Mouse (Mus musculus): ENCODE measurements at regions not wholly inside any gene's neighbourhood (a gene's known extent, or its start where the extent isn't known, plus 50 kb on each side); places are given as distances from the start of the nearest gene placed in this dataset.

DNA sequence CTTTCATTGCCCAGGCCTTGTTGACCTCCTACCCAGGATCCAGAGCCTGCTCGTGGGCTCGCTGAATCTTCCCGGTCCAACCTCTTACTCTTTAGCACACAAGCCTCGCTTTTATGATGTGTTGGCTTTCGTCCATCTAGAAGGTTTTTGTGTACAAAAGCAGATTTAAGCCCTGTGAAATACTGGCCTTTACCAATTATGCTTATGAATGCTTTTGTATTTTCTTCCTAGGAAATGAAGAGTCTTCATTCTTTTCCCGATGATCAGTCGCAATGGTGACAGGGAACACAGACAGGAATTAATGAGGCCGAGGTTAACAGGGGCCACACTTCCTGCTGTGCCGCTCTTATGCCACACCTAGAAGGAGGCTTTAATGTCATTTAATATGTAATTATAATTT, 227.4 kb upstream of the Gadl1 start:
- Histone ChIP-seq H3K9me3 (replicated peaks) (peaks cover 11% of the 10 kb centered on the region), H3K36me3 (no peaks in the 10 kb centered on the region), H3K27me3 (replicated peaks) (no peaks in the 10 kb centered on the region), H3K4me2 (no peak overlapping the region), H3K27ac (ENCODE audit: poor library complexity, severe bottlenecking) (peak overlapping the region; percentile 55; the same call in 1 of the 2 replicates), H3K9ac (no peak overlapping the region), H3K4me3 (no peak overlapping the region), H3K4me1 (replicated peaks) (peaks cover 13% of the 10 kb centered on the region)
- no peak for ATAC-seq (ENCODE audit: insufficient number of reproducible peaks, low FRiP score)
- 70% methylated on average over 9 of the region's 9 CpGs for WGBS

DNA sequence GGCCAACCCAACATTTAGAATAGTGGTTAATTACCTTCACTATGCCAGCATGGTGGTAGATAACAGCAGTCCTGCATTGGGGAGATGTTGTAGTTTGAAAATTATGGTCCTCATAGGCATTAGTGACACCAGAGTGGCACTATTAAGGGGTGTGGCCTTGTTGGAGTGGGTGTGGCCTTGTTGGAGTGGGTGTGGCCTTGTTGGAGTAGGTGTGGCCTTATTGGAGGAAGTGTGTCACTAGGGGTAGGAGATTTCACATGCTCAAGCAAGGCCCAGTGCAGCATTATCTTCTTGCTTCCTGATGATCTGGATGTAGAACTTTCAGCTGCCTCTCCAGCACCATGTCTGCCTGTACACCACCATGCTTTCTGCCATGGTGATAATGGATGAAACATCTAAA, 225.3 kb upstream of the Gadl1 start:
- no peak for ATAC-seq (ENCODE audit: insufficient number of reproducible peaks, low FRiP score)
- Histone ChIP-seq H3K27ac (ENCODE audit: poor library complexity, severe bottlenecking) (no peak overlapping the region), H3K4me2 (no peak overlapping the region), H3K9ac (no peak overlapping the region), H3K4me1 (replicated peaks) (peaks cover 13% of the 10 kb centered on the region), H3K4me3 (no peak overlapping the region), H3K9me3 (replicated peaks) (peaks cover 7% of the 10 kb centered on the region; the same call in 1 of the 2 replicates), H3K36me3 (no peaks in the 10 kb centered on the region), H3K27me3 (replicated peaks) (no peaks in the 10 kb centered on the region)

DNA sequence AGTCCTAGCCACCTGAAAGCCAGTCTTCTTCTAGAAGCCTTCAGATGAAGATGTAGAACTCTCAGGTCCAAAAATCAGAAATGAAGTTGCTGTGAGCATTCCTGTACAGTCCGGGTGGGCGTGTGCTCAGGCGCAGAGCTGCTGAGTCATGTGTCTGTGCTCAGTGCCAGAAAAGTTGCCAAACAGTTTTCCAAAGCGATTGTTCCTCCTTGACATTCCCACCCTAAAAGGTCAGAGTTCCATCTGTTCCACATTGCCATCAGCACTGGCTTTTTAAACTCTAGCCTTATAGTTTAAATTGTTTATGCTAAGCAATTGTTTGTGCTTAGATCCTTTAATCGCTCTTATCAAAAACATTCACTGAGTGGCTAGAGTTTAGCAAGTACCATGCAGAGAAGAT, 222.7 kb upstream of the Gadl1 start:
- no peak overlapping the region for H3K4me3 ChIP-seq
- no peak for ATAC-seq (ENCODE audit: insufficient number of reproducible peaks, low FRiP score)
- 85% methylated on average over 5 of the region's 5 CpGs for WGBS
- peaks cover 7% of the 10 kb centered on the region; the same call in 1 of the 2 replicates for H3K9me3 ChIP-seq (replicated peaks)
- H3K9ac ChIP-seq: no peak overlapping the region
- no peaks in the 10 kb centered on the region for H3K36me3 ChIP-seq
- no peak overlapping the region for H3K27ac ChIP-seq (ENCODE audit: poor library complexity, severe bottlenecking)
- no peaks in the 10 kb centered on the region for H3K27me3 ChIP-seq (replicated peaks)
- no peak overlapping the region for H3K4me2 ChIP-seq
- 0 out of 2 replicates have a peak, but pooled peaks cover 5% of the 10 kb centered on the region for H3K4me1 ChIP-seq (replicated peaks)

DNA sequence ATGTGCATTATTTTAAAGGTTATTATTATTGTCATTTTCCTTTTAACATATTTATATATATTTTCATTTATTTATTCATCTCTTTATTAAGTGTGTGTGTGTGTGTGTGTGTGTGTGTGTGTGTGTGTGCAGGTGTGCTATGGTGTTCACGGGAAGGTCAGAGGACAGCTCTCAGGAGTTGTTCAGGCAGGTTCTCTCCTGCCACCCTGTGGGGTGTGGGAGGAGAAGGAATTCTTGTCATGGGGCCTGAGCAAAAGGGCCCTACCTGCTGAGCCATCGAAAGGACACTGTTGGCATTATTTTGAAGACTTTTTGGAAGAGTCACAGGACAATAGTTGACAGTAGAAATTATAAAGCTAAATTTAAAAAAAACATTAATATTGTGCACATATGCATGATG, 216.4 kb upstream of the Gadl1 start:
- Histone ChIP-seq H3K9ac (no peak overlapping the region), H3K4me1 (replicated peaks) (0 out of 2 replicates have a peak, but pooled peaks cover 5% of the 10 kb centered on the region), H3K36me3 (no peaks in the 10 kb centered on the region), H3K9me3 (replicated peaks) (no peaks in the 10 kb centered on the region), H3K4me2 (no peak overlapping the region), H3K27ac (ENCODE audit: poor library complexity, severe bottlenecking) (no peak overlapping the region), H3K27me3 (replicated peaks) (no peaks in the 10 kb centered on the region), H3K4me3 (no peak overlapping the region)
- no peak for ATAC-seq (ENCODE audit: insufficient number of reproducible peaks, low FRiP score)
- 52% methylated on average over 2 of the region's 2 CpGs for WGBS

DNA sequence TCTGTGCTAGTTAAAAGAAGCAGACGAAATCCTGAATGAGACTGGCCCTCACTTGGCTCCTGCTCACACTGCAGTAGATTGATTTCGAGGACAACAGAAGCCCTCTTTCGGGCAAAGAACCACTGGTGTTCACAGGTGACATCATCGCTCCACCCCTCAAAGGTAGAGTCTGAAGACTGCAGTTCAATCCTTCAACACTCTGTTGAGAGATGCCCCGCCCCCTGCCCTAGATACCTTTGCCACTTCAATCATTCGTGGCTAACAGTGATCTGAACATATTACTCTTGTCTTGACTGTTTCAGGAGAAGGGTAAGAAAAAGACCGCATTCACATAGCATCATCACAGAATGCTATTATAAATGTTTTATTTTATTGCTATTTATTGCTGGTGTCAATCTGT, 205.5 kb upstream of the Gadl1 start:
- 80% methylated on average over 7 of the region's 7 CpGs for WGBS
- Histone ChIP-seq H3K27ac (ENCODE audit: poor library complexity, severe bottlenecking) (no peak overlapping the region), H3K4me2 (no peak overlapping the region), H3K36me3 (no peaks in the 10 kb centered on the region), H3K4me3 (no peak overlapping the region), H3K9ac (no peak overlapping the region), H3K9me3 (replicated peaks) (no peaks in the 10 kb centered on the region), H3K27me3 (replicated peaks) (no peaks in the 10 kb centered on the region), H3K4me1 (replicated peaks) (peaks cover 8% of the 10 kb centered on the region)
- no peak for ATAC-seq (ENCODE audit: insufficient number of reproducible peaks, low FRiP score)

DNA sequence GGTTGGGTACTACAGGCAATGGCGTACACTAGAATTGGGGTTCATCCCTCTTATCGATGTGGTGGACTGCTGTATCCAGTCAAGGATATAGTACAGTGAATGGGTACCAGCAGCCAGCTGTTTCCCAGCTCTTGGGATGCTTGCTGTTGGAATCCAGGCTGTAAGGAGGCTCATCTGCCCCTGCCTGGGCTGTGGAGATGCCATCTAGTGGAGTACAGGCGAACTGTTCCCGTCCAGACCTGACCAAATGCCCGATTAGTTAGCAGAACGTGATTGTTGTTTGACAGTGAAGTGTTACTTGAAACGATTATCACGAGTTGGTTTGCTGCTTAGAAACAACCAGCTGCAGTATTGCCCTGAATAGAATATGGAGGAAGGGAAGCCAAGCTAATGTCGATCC, 205.0 kb upstream of the Gadl1 start:
- WGBS: 32% methylated on average over 9 of the region's 9 CpGs
- H3K27ac ChIP-seq (ENCODE audit: poor library complexity, severe bottlenecking): no peak overlapping the region
- no peak overlapping the region for H3K9ac ChIP-seq
- no peaks in the 10 kb centered on the region for H3K27me3 ChIP-seq (replicated peaks)
- no peaks in the 10 kb centered on the region for H3K36me3 ChIP-seq
- peaks cover 8% of the 10 kb centered on the region for H3K4me1 ChIP-seq (replicated peaks)
- no peak overlapping the region for H3K4me3 ChIP-seq
- no peak for ATAC-seq (ENCODE audit: insufficient number of reproducible peaks, low FRiP score)
- H3K9me3 ChIP-seq (replicated peaks): no peaks in the 10 kb centered on the region
- no peak overlapping the region for H3K4me2 ChIP-seq

DNA sequence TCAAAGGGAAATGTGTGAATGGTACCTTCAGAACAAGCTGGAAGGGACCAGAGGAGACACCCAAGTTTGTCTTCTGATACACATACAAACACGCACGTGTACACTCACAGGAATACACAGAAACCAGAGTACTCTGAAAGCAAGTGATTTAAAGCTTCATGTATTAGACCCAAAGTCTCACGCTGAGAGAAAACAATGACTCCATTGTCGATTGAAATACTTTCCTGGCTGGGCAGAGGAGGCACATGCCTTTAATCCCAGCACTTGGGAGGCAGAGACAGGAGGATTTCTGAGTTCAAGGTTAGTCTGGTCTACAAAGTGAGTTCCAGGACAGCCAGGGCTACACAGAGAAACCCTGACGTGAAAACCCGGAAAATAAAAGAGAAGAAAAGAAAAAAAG, 203.5 kb upstream of the Gadl1 start:
- no peak overlapping the region for H3K4me3 ChIP-seq
- no peaks in the 10 kb centered on the region for H3K36me3 ChIP-seq
- H3K27me3 ChIP-seq (replicated peaks): no peaks in the 10 kb centered on the region
- WGBS: 81% methylated on average over 6 of the region's 6 CpGs
- no peak overlapping the region for H3K4me2 ChIP-seq
- no peak overlapping the region for H3K27ac ChIP-seq (ENCODE audit: poor library complexity, severe bottlenecking)
- ATAC-seq (ENCODE audit: insufficient number of reproducible peaks, low FRiP score): no peak
- peaks cover 8% of the 10 kb centered on the region for H3K4me1 ChIP-seq (replicated peaks)
- no peaks in the 10 kb centered on the region for H3K9me3 ChIP-seq (replicated peaks)
- H3K9ac ChIP-seq: no peak overlapping the region

DNA sequence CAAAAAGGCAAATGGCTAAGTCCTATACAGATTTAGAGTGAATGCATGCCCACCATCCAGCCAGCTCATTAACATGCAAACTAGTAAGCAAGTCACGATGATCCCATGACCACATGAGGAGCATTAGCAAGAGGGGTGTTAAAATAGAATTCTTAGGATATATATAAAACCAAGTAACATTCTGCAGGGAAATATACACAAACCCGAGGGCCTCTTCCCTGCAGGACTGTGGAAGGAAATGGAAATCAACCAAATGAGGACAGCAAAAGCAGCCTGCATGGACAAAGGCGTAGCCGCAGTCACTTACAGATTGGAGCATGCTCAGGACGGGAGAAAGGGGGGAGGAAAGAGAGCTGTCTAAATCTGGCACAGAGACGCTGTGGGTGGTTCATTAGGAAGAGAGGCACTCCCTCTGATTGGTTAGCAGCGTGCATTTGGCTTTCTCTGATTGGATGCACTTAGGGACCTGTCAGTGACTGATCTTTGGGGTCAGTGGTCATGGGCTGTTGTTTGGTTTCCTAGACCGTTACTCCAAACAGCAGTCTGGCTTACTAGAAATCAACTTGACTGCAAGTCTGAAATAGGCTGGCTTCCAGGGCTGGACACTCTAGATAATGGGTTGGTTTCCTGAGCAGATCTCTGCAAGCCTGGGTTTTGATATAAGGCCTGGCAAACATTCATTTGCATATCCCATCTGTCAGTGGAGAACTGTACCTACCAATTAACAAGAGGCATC, 200.9 kb upstream of the Gadl1 start:
- Histone ChIP-seq H3K27ac (ENCODE audit: poor library complexity, severe bottlenecking) (peak overlapping the region; percentile 47), H3K27me3 (replicated peaks) (no peaks in the 10 kb centered on the region), H3K4me3 (no peak overlapping the region), H3K36me3 (no peaks in the 10 kb centered on the region), H3K4me2 (peak overlapping the region; percentile 17; the same call in 1 of the 2 replicates), H3K4me1 (replicated peaks) (peaks cover 8% of the 10 kb centered on the region), H3K9ac (no peak overlapping the region), H3K9me3 (replicated peaks) (no peaks in the 10 kb centered on the region)
- 26% methylated on average over 8 of the region's 8 CpGs for WGBS
- peak; percentile 88 for ATAC-seq (ENCODE audit: insufficient number of reproducible peaks, low FRiP score)

DNA sequence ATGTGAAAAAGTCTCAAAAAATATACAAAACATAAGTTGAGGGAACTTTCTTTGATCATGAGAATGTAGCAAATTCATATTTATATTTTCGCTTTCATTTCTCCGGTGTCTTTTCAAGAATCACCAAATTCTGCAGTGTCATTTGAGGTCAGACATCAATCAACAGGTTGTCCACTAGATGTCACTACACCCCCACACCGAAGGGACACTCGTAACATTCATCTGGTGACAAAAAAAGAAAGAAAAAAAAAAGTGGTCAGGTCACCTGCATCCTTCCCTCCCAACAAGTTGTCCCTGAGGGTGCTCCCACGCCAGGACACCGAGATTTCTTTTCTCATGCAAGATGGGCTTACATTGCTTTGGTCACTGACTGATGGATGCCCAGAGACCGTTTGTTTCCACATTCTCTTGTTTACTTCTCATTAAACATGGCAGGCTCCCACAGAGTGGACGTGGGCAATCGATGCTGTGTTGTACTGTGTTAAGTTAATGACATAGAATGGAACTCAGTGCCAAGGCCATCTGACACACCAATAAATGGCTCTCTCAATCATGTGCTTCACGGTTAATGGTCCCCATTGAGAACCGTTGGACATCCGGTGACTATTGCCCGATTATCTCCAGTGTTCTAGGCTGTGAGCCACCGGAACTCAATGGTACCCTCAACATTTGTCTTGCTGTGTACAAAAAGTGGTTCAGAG, 199.1 kb upstream of the Gadl1 start:
- 79% methylated on average over 14 of the region's 14 CpGs for WGBS
- Histone ChIP-seq H3K4me2 (no peak overlapping the region), H3K4me1 (replicated peaks) (peaks cover 8% of the 10 kb centered on the region), H3K27ac (ENCODE audit: poor library complexity, severe bottlenecking) (no peak overlapping the region), H3K36me3 (no peaks in the 10 kb centered on the region), H3K27me3 (replicated peaks) (no peaks in the 10 kb centered on the region), H3K9ac (no peak overlapping the region), H3K9me3 (replicated peaks) (no peaks in the 10 kb centered on the region), H3K4me3 (no peak overlapping the region)
- no peak for ATAC-seq (ENCODE audit: insufficient number of reproducible peaks, low FRiP score)

DNA sequence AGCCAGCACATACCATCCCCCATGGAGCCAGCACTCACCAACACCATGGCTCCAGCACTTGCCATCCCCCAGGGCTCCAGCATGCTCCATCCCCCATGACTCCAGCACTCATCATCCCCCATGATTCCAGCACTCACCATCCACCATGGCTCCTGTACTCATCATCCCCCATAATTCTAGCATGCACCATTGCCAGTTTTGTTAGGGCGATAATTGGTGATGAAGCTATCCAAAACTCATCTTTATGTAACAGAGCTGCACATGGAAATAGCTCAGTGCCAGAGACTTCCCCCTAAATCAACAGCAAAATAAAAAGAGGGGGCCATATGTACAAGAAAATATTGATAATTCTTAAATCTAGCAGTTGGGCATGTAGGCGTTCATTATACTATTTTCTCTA, 188.9 kb upstream of the Gadl1 start:
- ATAC-seq (ENCODE audit: insufficient number of reproducible peaks, low FRiP score): no peak
- H3K9ac ChIP-seq: no peak overlapping the region
- no peak overlapping the region for H3K4me2 ChIP-seq
- H3K4me1 ChIP-seq (replicated peaks): no peaks in the 10 kb centered on the region
- no peaks in the 10 kb centered on the region for H3K36me3 ChIP-seq
- WGBS: 82% methylated on average over 2 of the region's 2 CpGs
- H3K27ac ChIP-seq (ENCODE audit: poor library complexity, severe bottlenecking): no peak overlapping the region
- H3K9me3 ChIP-seq (replicated peaks): peaks cover 10% of the 10 kb centered on the region; the same call in 1 of the 2 replicates
- H3K27me3 ChIP-seq (replicated peaks): no peaks in the 10 kb centered on the region
- no peak overlapping the region for H3K4me3 ChIP-seq

DNA sequence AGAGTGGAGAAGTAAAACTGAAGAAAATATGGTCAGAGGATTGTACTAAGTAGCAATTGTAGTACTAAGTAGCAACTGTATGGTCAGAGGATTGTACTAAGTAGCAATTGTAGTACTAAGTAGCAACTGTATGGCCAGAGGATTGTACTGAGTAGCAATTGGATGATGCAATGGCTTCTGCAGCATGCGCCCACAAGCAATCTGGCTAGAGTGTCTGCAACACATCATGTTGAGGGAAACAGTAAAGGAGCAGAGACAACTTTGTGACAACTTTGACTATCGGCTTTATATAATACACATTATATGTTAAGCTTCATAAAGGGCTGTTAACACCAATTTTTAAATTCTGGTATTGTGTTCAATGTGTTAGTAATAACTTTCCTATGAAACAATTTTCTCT, 188.4 kb upstream of the Gadl1 start:
- H3K27me3 ChIP-seq (replicated peaks): no peaks in the 10 kb centered on the region
- H3K36me3 ChIP-seq: no peaks in the 10 kb centered on the region
- no peak overlapping the region for H3K4me2 ChIP-seq
- H3K4me3 ChIP-seq: no peak overlapping the region
- H3K9ac ChIP-seq: no peak overlapping the region
- H3K27ac ChIP-seq (ENCODE audit: poor library complexity, severe bottlenecking): no peak overlapping the region
- no peaks in the 10 kb centered on the region for H3K4me1 ChIP-seq (replicated peaks)
- ATAC-seq (ENCODE audit: insufficient number of reproducible peaks, low FRiP score): no peak
- peaks cover 12% of the 10 kb centered on the region; the same call in 1 of the 2 replicates for H3K9me3 ChIP-seq (replicated peaks)
- 87% methylated on average over 2 of the region's 2 CpGs for WGBS
